Mouse (Mus musculus): ENCODE measurements around the gene Gsg1l2.

Gene Gsg1l2

GRCm38 (mm10) chr11:67820221-67820620 lies 45.8 kb downstream of the Gsg1l2 start:
- DNase-seq: peak; percentile 69

GRCm38 (mm10) chr11:67821560-67821959 lies 47.2 kb downstream of the Gsg1l2 start:
- DNase-seq: no peak

GRCm38 (mm10) chr11:67828360-67829059 lies 54.1 kb downstream of the Gsg1l2 start:
- DNase-seq: no peak

- no peak for DNase-seq
Observed at GRCm38 (mm10) chr11:67829530-67829929, 55.1 kb downstream of the Gsg1l2 start.

GRCm38 (mm10) chr11:67831820-67832219 lies 57.4 kb downstream of the Gsg1l2 start:
- DNase-seq: no peak

GRCm38 (mm10) chr11:67835408-67836078 lies 61.1 kb downstream of the Gsg1l2 start:
- DNase-seq: no peak
